Mouse (Mus musculus) E14TG2a.4 (cell line): ENCODE results near the gene Senp1.

Experiments used
- H3K27me3 ChIP-seq: 2 replicates; pipeline ENCODE4 v1.6.1; 2014; ENCODE audit warnings: low read length, control low read depth; ENCODE audit not compliant: insufficient read depth
- H3K36me3 ChIP-seq: 2 replicates; pipeline ENCODE4 v1.6.1; 2014; ENCODE audit warnings: low read length, control low read depth; ENCODE audit not compliant: insufficient read depth
- H3K4me1 ChIP-seq: replicated peaks from 2 replicates; pipeline ENCODE4 v1.6.1; 2014; ENCODE audit warnings: low read depth, low read length, control low read depth
- H3K4me3 ChIP-seq: replicated peaks from 2 replicates; pipeline ENCODE4 v1.5.1; 2014; ENCODE audit warnings: mild to moderate bottlenecking, low read length
- H3K9me3 ChIP-seq: 2 replicates; pipeline ENCODE4 v1.6.1; 2014; ENCODE audit warnings: low read length, control low read depth
- CTCF ChIP-seq: conservative IDR thresholded peaks from 2 replicates; pipeline ENCODE4 v1.5.1; 2014; ENCODE audit warnings: low read length
- NANOG ChIP-seq: IDR thresholded peaks from 2 replicates; pipeline ENCODE4 v1.6.1; 2014; ENCODE audit warnings: borderline replicate concordance, low read length, mixed read lengths
- POU5F1 ChIP-seq: IDR thresholded peaks from 2 replicates; pipeline ENCODE4 v1.6.1; 2014; ENCODE audit warnings: low read length, borderline replicate concordance

Gene Senp1

DNA sequence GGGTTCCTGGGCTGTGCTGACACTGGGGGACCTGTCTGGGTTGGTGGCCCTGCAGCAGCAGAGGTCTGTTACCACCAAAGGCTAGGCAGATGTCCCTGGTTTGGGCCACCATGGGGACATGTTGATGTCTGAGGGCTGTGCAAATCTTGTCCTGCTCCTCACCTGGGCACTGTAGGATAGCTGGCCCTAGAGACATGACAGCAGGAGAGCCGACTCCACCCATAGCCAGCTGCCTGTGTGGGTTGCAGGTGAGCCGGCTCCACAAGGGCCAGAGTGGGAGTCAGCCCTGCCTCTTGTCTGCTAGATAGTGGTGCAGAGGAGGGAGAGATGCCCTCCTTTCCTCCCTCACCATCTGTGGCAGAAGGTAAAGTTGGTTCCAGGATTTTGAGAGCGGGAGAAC, 23.2 kb downstream of the Senp1 start:
- Histone ChIP-seq H3K27me3 (no peaks in the 10 kb centered on the region), H3K4me3 (no peak overlapping the region), H3K36me3 (peaks cover 88% of the 10 kb centered on the region), H3K9me3 (no peaks in the 10 kb centered on the region), H3K4me1 (peaks cover 25% of the 10 kb centered on the region)
- TF ChIP-seq NANOG (no peak), POU5F1 (no peak), CTCF (no peak)

DNA sequence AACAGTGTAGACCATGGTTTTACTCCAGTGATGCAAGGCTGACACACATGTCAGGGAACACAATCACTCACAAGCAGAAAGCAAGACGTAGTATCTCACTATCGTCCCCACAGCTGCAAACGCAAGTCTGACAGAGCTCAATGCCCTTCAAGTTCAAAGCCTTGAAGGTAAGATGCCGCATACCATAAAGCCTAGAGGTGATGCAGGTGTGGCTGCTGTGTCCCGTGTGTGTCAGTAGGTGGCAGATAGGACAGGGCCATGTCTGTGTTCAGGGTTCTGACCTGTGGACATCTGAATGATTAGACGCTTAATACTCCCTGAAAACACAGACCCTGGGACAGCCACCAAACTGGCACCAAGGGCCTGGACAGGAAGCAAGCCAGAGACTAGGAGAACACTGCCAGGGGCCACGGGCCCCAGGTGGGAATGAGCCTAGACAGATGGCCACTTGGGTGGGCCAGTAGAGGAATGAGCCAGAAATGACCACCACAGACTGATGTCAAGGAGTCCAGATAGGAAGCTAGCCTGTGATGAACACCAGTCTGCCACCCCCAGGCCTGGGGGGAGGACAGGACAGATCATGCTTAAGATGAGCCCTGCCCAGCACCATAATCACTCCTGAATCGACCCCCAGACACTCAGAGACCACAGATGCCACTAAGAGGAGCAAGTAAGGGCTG, 23.8 kb downstream of the Senp1 start:
- no peaks in the 10 kb centered on the region for H3K27me3 ChIP-seq
- TF ChIP-seq POU5F1 (no peak), NANOG (no peak), CTCF (no peak)
- no peaks in the 10 kb centered on the region for H3K9me3 ChIP-seq
- H3K36me3 ChIP-seq, result peaks cover 88% of the 10 kb centered on the region
- H3K4me3 ChIP-seq, result no peak overlapping the region
- peaks cover 18% of the 10 kb centered on the region for H3K4me1 ChIP-seq

DNA sequence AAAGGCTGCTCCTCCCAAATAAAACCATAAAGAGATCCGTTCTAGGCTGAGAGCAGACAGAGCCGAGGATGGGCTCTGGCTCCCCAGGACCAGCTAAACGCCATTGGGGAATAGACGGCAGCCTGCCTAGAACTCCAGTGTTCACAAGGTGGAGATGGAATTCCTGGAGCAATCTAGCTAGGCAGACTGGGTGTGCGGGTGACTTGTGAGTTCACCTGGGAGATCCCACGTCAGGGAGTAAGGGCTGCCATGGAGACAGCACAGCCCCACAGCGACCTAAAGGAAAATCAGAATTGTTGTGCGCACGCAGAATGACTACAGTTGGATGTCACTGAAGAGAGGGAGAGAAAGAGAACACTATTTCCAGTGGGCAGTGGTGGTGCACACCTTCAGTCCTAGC, 25.0 kb downstream of the Senp1 start:
- Histone ChIP-seq H3K27me3 (no peaks in the 10 kb centered on the region), H3K4me3 (no peak overlapping the region), H3K36me3 (peaks cover 89% of the 10 kb centered on the region), H3K9me3 (no peaks in the 10 kb centered on the region), H3K4me1 (peaks cover 15% of the 10 kb centered on the region)
- TF ChIP-seq POU5F1 (no peak), NANOG (no peak), CTCF (no peak)

DNA sequence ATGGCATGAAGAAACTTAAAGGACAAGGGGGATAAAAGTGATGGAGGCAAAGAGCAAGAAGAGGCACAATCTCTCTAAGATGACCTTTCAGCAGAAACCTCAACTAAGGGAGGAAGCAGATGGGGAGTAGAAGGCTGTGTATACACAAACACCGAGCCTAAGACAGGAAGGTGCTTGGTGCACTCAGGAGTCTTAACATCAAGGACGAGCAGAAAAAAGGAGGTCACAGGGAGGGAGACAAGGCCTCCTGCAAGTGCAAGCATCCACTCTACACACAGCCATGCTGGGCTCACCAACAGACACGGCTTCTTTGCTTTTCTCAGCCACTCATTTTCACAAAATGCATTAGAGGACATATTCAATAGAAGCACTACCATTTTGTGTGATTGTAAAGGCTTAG, 26.1 kb downstream of the Senp1 start:
- peaks cover 89% of the 10 kb centered on the region for H3K36me3 ChIP-seq
- H3K27me3 ChIP-seq, result no peaks in the 10 kb centered on the region
- H3K4me3 ChIP-seq, result no peak overlapping the region
- peaks cover 14% of the 10 kb centered on the region for H3K4me1 ChIP-seq
- H3K9me3 ChIP-seq, result no peaks in the 10 kb centered on the region
- TF ChIP-seq NANOG (no peak), CTCF (no peak), POU5F1 (no peak)

DNA sequence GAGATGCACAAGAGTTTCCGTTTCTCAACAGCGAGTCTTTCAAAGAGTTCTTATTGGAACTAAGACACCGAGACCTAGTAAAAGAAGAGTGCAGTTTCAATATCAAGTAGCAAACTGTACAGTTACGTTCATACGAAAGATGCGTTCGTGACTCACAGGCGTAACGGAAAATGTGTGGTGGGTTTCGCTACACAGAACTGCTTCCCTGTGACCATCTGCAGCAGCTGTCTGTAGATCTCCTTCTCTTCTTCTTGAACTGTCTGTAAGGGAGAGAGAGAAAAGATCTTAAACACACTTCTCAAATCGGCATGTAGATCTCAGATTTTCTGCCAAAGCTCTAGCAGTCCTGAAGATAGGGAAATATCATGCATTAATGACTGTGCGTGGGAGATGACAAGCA, 26.9 kb downstream of the Senp1 start:
- Histone ChIP-seq H3K4me3 (no peak overlapping the region), H3K27me3 (no peaks in the 10 kb centered on the region), H3K36me3 (peaks cover 92% of the 10 kb centered on the region), H3K9me3 (no peaks in the 10 kb centered on the region), H3K4me1 (peaks cover 6% of the 10 kb centered on the region)
- TF ChIP-seq NANOG (no peak), CTCF (no peak), POU5F1 (no peak)

DNA sequence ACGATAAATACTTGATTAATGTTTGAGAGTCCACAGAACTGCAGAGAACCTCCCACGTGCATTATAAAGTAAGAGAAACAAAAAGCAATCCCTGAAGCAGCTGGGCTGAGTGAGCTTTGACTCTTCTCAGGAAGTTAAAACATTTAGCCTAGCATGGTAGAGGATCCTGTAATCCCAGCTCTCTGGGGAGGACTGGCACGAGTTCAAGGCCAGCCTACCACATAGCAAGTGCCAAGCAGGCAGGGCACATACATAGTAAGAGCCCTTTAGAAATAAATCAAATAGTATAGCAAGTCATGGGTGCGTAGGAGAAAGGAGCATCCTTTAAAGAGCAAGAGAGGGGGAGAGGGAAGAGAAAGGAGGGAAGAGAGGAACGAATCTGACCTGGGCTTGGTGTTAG, 27.7 kb downstream of the Senp1 start:
- no peaks in the 10 kb centered on the region for H3K27me3 ChIP-seq
- peaks cover 95% of the 10 kb centered on the region for H3K36me3 ChIP-seq
- H3K4me1 ChIP-seq, result peaks cover 5% of the 10 kb centered on the region; the same call in 1 of the 2 replicates
- H3K9me3 ChIP-seq, result no peaks in the 10 kb centered on the region
- no peak overlapping the region for H3K4me3 ChIP-seq
- TF ChIP-seq POU5F1, result no peak
- no peak for TF ChIP-seq CTCF
- no peak for TF ChIP-seq NANOG

DNA sequence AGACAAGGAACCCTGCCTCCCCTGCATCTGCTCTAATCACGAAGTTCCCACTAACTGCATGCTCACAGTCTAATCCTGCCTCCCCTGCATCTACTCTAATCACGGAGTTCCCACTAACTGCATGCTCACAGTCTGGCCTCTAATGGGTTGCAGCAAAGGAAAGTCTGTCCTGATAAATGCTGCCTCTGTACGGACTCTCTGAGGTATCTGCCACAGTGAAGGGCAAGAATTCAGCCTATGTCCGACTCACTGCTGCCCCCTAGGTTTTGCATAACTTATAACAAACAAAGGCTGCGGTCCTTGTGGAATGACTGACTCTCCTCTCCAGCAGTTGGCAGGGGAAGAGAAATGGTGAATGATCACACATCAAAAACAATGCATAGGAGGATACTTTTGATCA, 38.3 kb downstream of the Senp1 start:
- Histone ChIP-seq H3K4me3 (no peak overlapping the region), H3K9me3 (no peaks in the 10 kb centered on the region), H3K36me3 (peaks cover 79% of the 10 kb centered on the region), H3K27me3 (no peaks in the 10 kb centered on the region), H3K4me1 (no peaks in the 10 kb centered on the region)
- TF ChIP-seq POU5F1 (no peak), NANOG (no peak), CTCF (peak; percentile 43)

DNA sequence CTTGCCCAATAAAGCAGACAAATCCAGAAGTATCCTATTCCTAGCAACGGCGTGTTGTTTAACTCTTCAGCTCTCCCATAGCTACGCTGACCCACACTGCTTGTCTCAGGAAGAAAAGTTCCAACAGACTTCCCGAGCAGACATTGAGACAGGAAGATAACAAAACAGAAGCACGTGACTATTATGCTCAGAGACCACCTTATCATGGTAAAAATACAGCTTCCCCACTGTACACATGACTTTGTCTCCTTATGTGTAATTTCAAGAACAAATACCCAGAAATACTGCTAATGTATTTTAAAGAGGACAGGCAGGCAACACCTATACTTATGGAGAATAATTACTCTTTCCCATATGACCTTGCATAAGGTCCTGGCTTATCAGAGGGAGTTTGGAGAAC, 41.9 kb downstream of the Senp1 start:
- Histone ChIP-seq H3K9me3 (no peaks in the 10 kb centered on the region), H3K27me3 (no peaks in the 10 kb centered on the region), H3K4me3 (no peak overlapping the region), H3K36me3 (peaks cover 83% of the 10 kb centered on the region), H3K4me1 (no peaks in the 10 kb centered on the region)
- TF ChIP-seq POU5F1 (no peak), NANOG (no peak), CTCF (no peak)

DNA sequence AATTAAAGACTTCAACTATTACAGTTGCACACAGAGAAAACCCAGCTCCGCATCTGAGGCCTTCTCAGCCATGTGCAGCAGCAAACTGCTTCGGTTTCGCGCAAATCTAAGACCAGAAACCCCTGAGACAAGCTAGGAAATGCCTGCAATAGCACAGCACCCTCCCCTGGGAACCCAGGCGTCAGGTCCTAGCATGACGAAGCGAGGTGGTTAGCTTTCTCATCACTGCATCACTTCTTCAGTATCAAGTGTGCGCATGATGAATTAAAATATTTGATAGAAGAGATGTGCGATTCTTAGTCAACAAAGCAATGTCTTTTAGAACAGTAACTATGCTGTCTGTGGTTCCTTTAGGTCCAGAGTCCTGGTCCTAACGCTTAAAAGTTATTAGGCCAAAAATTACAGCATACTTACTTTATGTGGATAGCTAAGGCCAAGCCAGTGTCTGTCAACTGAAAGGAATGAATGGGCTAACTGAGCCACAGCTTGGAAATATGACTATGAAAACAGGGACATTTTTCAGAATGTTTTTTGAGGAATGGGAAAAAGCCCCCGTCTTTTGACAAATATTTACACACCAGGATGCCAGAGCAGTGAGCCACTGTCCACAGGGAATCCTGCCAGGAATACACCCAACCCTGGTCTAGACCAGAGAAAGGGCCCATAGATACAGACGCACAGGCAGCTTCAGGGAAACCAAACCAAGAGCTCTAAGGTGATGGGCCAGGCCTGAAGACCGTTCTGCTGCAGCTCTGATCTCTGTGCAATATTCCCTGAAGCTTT, 44.4 kb downstream of the Senp1 start:
- no peaks in the 10 kb centered on the region for H3K4me1 ChIP-seq
- H3K36me3 ChIP-seq, result peaks cover 91% of the 10 kb centered on the region
- no peak overlapping the region for H3K4me3 ChIP-seq
- H3K9me3 ChIP-seq, result no peaks in the 10 kb centered on the region
- TF ChIP-seq POU5F1, result no peak
- no peak for TF ChIP-seq NANOG
- no peak for TF ChIP-seq CTCF
- no peaks in the 10 kb centered on the region for H3K27me3 ChIP-seq
